Mouse (Mus musculus): ENCODE measurements around the gene Dis3l.

DNA sequence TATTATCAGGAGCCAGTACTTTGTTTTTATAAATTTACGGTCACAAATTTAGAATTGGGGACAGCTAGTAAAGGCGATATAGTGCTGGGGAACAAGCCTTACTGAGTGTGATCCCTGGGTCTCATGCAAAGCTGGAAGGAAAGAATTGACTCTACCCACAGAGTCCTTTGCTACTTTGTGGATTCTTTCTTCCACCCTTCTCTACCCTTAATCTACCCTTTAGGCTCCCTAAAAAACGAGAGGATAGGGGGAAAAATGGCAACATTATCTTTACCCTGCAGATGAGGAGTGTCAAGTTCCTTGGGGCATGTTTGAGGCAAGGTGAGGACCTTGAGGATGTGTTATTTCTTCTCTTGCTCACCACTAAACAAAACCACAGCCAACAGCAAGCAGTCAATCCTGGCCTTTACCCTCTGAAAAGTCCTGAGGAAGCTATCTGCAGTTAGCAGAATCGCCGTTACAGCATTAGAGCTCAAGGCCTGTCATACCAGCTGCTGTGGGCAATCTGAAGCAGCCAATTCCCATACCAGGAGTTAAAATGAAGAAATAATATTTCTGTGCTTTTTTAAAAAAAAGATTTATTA, 58.6 kb downstream of the Dis3l start:
- TF ChIP-seq CTCF (IDR thresholded peaks at IDR 0.05; ENCODE audit: low read depth, low read length) = no peak
- no peak for TF ChIP-seq GATA1 (IDR thresholded peaks at IDR 0.05; ENCODE audit: borderline replicate concordance, low read length)
